Mouse (Mus musculus) heart, postnatal 10 days (tissue): Measurements from ENCODE around the gene Orai3. TPM values are rescaled to one million over a fixed set of nuclear protein-coding genes. Genes with fewer than 3 reads are reported as not detected.
"Not testable (repeated sequence)": the region's sequence is repeated elsewhere in the genome, so short reads cannot be mapped to it uniquely, and the experiment has no call there.

Experiments
- DNase-seq, 2 experiments: peaks; one replicate each; pipeline ENCODE4 v3.0.0; 2021
- intact Hi-C: fragments of 180-260 bp; cut with DNase I; formaldehyde crosslinking; loops from one replicate; pipeline ENCODE4 v1.15.1; 2025
- total RNA-seq, 2 experiments: library from RNA; stranded (reverse); gene quantifications; 2 replicates each; pipeline ENCODE4 v1.2.3; 2021

The Orai3 gene
- total RNA-seq, 2 experiments from 2014 or later: 18.0 to 20.9 TPM

DNA sequence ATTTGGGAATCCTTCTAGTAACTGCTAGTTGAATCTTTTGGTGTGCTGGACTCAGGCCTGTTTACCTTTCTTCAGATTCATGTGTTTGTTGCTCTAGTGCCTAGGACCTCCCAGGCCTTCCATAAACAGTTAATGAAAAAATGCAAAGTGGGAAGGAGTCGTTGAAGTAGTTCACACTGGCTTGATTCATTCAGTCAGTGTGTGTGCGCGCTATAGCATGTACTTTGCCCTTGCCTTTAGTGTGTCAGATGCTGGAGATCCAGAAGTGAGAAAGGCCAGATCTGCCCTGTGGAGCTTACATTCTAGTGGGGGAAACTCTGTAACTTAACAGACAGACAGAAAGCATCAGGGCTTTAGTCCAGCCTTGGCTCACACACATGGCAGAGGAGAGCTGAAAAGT is 9.1 kb upstream of the Orai3 start:
- intact Hi-C loops: loop anchor here (5.0 kb wide), 1 partner anchor 83 kb away; no protein-coding TSS in a partner anchor
- DNase-seq: no peak

- intact Hi-C loops: loop anchor here (5.0 kb wide), 1 partner anchor 84 kb away; no protein-coding TSS in a partner anchor
- DNase-seq: peak; percentile 83 to 87
Observed at GRCm38 (mm10) chr7:127761026-127761425, 8.6 kb upstream of the Orai3 start.

DNA sequence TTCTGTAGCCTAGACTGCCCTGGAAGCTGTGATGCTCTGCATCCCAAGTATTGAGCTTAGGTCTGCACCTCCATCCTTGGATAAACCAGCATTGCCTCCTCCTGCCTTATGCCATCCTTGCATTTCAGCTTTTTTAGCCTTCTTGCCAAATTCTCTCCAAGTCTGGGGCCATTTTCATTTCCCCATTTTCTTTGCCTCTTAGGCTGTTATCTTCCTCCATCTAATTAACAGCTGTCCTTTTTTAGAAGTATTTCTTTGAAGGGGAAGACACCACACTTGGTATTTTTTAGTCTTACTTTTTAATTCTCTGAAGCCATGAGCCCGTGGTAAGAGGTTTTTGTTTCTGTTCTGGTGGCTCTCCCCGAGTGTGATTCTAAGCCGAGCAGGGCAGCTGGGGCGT is 6.0 kb upstream of the Orai3 start:
- intact Hi-C loops: loop anchor here (5.0 kb wide), 1 partner anchor 86 kb away; no protein-coding TSS in a partner anchor
- DNase-seq: no peak

DNA sequence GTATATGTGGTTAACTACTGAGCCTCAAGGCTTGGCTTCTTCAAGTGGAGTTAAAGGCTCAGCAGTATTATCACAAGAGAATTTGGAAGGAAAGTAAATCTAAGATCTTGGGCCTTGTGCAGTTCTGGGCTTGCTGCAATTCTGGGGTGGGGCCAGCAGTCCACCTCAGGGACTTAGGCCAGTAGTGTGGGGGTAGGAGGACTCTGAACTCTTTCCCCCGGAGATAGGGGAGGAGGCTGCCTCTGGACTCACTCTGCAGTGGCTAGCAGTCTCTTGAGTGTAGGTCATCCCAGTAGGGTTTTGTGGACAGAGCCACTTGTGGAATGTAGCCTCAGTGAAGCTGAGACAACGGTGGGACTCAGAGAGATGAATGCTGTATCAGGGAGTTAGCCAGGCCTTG is 3.9 kb upstream of the Orai3 start:
- intact Hi-C loops: no loop called here
- DNase-seq: no peak

GRCm38 (mm10) chr7:127766851-127767609 is 2.6 kb upstream of the Orai3 start:
- no peak for DNase-seq
- intact Hi-C loops: no loop called here

- intact Hi-C loops: no loop called here
- DNase-seq: no peak
Observed at GRCm38 (mm10) chr7:127767671-127768345, 1.8 kb upstream of the Orai3 start.

DNA sequence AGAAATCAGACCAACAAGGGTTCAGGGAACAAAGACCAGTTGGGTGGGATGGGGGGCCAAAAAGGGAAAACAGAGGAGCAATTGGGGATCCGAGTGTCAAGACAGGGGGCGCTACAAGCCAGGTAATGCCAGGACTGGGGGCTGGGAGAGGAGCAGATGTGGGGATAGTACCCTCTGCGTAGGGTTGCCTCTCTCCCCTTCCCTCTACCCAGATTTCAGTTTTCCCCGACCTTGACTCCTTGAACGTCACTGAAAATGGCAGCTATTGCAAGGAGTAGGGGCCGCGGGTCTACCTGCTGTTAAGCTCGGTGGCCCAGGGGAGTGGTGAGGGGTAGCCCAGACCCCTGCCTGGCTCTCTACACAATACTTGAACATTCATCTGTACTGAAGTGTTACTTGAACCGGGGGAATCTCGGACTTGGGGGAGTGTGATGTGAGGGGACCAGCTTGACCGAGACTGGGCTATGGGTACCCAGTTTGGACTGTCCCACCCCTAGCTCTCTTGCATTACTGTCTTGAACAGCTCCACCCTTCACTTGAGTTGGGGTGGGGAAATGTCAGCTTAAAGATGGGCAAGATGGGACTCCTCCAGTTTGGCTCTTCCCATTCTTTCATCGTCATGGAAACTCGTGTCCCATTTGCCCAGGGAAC is 1.1 kb upstream of the Orai3 start:
- intact Hi-C loops: no loop called here

DNA sequence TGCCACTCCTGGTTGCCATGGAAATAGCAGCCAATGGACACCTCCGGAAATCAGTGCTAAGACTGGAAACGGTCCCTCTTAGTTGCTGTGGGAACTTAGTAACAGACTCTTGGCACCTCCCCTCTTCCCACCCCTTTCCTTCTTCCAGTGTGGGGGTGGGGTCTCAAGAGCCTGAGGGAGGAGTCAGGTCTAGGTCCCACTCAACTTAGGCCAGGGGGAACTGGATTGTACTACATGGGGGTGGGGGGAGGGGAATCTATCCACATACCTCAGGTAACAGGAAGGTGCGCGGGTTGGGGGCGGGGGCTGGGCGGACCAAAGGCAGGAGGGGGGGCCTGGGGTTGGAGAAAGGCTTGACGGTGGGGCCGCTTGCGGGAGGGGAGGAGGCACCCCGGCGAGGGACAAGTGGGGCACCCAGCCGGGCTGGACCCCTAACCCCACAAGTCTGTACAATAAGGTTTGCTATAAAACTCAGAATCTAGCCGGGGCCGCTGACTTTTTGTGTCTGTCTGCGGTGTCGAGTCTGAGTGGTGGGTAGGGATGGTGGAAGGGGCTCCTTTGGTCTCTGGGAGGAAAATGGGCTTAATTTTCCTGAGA is 520 bp upstream of the Orai3 start:
- peak; percentile 97 to 98 for DNase-seq
- intact Hi-C loops: no loop called here

More for the DNA sequence above, 1.1 kb upstream of the Orai3 start:
- no peak for DNase-seq

DNA sequence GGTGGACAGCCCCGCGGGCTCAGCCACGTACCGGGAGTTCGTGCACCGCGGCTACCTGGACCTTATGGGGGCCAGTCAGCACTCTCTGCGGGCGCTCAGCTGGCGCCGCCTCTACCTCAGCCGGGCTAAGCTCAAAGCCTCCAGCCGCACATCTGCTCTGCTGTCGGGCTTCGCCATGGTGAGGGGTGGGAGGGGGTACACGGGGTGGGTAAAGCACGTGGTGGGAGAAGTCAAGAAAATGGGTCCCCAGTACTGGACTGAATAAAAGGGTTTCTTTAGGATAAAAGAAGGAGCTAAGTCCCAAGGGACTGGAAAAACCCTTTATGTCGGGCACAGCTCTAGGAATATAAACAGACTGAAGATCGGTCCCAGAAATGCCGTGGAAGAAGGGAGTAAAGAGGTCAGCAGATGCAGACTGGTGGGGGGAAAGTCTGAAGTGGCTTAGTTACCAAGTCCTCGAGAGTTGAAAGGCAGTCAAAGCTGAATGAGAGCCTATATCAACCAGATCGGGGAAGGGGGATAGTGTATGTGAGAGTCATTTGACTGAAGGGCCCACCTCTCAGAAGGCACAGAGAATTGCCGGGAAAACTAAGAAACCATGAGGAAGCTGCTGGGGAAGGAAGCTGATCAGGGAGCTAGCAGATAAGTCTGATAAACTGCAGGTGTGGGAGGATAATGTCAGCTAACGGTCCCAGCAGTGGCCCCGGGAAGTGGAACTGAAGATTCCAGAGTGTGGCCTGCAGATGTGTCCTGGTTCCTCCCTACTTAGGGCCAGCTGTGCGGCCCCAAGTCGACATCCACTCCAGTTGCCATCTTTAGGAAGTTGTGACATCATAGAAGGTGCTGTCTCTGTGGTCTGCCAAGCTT is 657 bp downstream of the Orai3 start:
- intact Hi-C loops: loop anchor here (5.0 kb wide), 1 partner anchor 167 kb away; no protein-coding TSS in a partner anchor
- DNase-seq: peak in 1 of 2 experiments; percentile 32

DNA sequence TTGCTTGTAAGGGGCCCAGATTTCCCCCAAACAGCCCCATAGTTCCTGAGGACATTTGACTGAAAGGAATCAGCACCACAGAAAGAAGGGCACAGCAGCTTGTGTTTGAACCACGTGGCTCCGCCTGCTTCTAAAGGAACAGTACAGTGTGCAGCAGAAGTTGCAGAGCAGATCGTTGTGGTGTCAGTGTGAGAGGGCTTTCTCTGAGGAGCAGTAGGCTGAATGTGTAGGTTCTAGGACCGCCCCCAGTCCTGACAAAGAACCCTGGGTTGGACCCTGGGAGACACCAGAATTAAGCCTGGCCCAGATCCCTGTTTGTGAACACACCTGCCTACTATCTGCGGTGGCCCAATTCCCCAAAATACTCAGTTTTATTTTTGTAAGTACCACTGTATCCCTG is 1.6 kb downstream of the Orai3 start:
- intact Hi-C loops: loop anchor here (5.0 kb wide), 1 partner anchor 166 kb away; no protein-coding TSS in a partner anchor
- DNase-seq: no peak

- intact Hi-C loops: loop anchor here (5.0 kb wide), 1 partner anchor 165 kb away; no protein-coding TSS in a partner anchor
- no peak for DNase-seq
Observed at GRCm38 (mm10) chr7:127772080-127772479, 2.5 kb downstream of the Orai3 start.

- DNase-seq: no peak
- intact Hi-C loops: loop anchor here (5.0 kb wide), 1 partner anchor 165 kb away; no protein-coding TSS in a partner anchor
Observed at GRCm38 (mm10) chr7:127772557-127772956, 2.9 kb downstream of the Orai3 start.

GRCm38 (mm10) chr7:127773664-127774384 is 4.2 kb downstream of the Orai3 start:
- intact Hi-C loops: loop anchor here (5.0 kb wide), 1 partner anchor 163 kb away; no protein-coding TSS in a partner anchor
- DNase-seq: peak; percentile 59 to 78

GRCm38 (mm10) chr7:127775837-127776236 is 6.2 kb downstream of the Orai3 start:
- DNase-seq: not testable (repeated sequence)
- intact Hi-C loops: loop anchor here (5.0 kb wide), 1 partner anchor 66 kb away; no protein-coding TSS in a partner anchor

- DNase-seq: peak; percentile 90 to 93
- intact Hi-C loops: loop anchor here (5.0 kb wide), 1 partner anchor 66 kb away; no protein-coding TSS in a partner anchor
Observed at GRCm38 (mm10) chr7:127776426-127776825, 6.8 kb downstream of the Orai3 start, which contains the start of gene Setd1a. Setd1a (plus strand) TSS chr7:127776670.

- intact Hi-C loops: loop anchor here (5.0 kb wide), 1 partner anchor 65 kb away; no protein-coding TSS in a partner anchor
- peak; percentile 97 to 98 for DNase-seq
Observed at GRCm38 (mm10) chr7:127776878-127777473, 7.4 kb downstream of the Orai3 start.

GRCm38 (mm10) chr7:127777474-127778266 is 8.1 kb downstream of the Orai3 start:
- intact Hi-C loops: loop anchor here (2.0 to 5.0 kb wide), 2 partner anchors 19 to 65 kb away; no protein-coding TSS in a partner anchor
- DNase-seq: peak; percentile 66 to 72
